Mouse (Mus musculus) kidney, embryonic 14.5 days (tissue): ENCODE data around the gene Aco2. TPM values are rescaled to one million over a fixed set of nuclear protein-coding genes. Genes with fewer than 3 reads are reported as not detected.

Experiments used
- ATAC-seq: fragments of 200-750 bp; cut with Nextera tagmentation; 2 replicates; pipeline ENCODE4 v1.8.0; 2017; ENCODE audit warnings: moderate number of reproducible peaks, mild to moderate bottlenecking, moderate TSS enrichment, moderate library complexity; ENCODE audit not compliant: low FRiP score, low TSS enrichment
- H3K27ac ChIP-seq: fragments of 300-500 bp; sonication (generic); 2 replicates; pipeline ENCODE4 v1.5.1; 2014; ENCODE audit warnings: low read depth, mild to moderate bottlenecking, low read length, moderate library complexity, mixed read lengths
- H3K27me3 ChIP-seq: fragments of 300-500 bp; sonication (generic); 2 replicates; pipeline ENCODE4 v1.6.1; 2014; ENCODE audit warnings: mild to moderate bottlenecking, low read length; ENCODE audit not compliant: control insufficient read depth, insufficient read depth
- H3K36me3 ChIP-seq: fragments of 300-500 bp; sonication (generic); 2 replicates; pipeline ENCODE4 v1.6.1; 2014; ENCODE audit warnings: low read length, mixed read lengths; ENCODE audit not compliant: control insufficient read depth, insufficient read depth
- H3K4me1 ChIP-seq: fragments of 300-500 bp; sonication (generic); 2 replicates; pipeline ENCODE4 v1.6.1; 2014; ENCODE audit warnings: low read length, mixed read lengths; ENCODE audit not compliant: control insufficient read depth, insufficient read depth
- H3K4me2 ChIP-seq: fragments of 300-500 bp; sonication (generic); replicated peaks from 2 replicates; pipeline ENCODE4 v1.6.1; 2014; ENCODE audit warnings: low read depth, mild to moderate bottlenecking, low read length
- H3K4me3 ChIP-seq: fragments of 300-500 bp; sonication (generic); 2 replicates; pipeline ENCODE4 v1.5.1; 2014; ENCODE audit warnings: mild to moderate bottlenecking, low read length
- H3K9ac ChIP-seq: fragments of 300-500 bp; sonication (generic); 2 replicates; pipeline ENCODE4 v1.6.1; 2014; ENCODE audit warnings: low read depth, mild to moderate bottlenecking, low read length, moderate library complexity
- H3K9me3 ChIP-seq: fragments of 300-500 bp; sonication (generic); 2 replicates; pipeline ENCODE4 v1.6.1; 2016; ENCODE audit warnings: low read length; ENCODE audit not compliant: control insufficient read depth
- WGBS: fragments of 180-500 bp; shearing (Covaris S2); extraction: QIAGEN DNeasy Blood & Tissue Kit; methylation state at CpG from one replicate; pipeline ENCODE4 v1.1.7; 2014; 5-methylcytosine and 5-hydroxymethylcytosine counted together
- polyA plus RNA-seq: library from polyadenylated mRNA; unstranded; fragments of >200 nt; fragmentation: Nextera tagmentation; extraction: Ambion mirVana; gene quantifications from 2 replicates; pipeline ENCODE4 v1.2.1, GENCODE M21; 2014

Aco2 gene
- polyA plus RNA-seq, 1 experiment from 2014 or later = 191 TPM

DNA sequence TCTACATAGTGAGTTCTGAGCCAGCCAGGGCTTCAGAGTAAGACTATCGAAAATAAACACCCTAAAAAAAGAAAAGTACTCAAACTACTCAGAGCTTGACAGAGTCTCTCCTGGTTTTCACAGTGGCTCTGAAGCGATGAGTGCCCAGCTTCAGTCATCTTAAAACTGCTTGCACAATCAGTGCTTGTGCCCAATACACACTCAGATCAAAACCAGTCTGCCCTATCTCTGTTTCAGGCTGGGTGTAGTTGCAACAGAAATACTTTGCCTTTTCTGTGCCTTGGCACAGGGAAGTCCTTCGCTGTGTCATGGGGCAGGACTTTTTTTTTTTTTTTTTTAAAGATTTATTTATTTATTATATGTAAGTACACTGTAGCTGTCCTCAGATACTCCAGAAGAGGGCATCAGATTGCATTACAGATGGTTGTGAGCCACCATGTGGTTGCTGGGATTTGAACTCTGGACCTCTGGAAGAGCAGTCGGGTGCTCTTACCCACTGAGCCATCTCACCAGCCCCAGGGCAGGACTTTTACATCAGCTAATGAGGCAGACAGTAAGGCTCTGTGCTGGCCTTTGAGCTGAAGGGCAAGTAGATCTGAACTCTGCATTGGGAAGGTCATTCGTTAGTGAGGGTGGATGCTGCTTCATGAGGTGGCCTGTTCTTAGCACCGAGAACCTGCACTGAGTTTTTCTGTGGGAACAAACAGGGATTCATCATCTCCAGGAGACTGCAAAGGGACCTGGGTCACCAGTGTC, 14.9 kb downstream of the Aco2 start:
- Histone ChIP-seq H3K27ac (no peak overlapping the region), H3K4me2 (no peak overlapping the region)
- ATAC-seq = no peak

DNA sequence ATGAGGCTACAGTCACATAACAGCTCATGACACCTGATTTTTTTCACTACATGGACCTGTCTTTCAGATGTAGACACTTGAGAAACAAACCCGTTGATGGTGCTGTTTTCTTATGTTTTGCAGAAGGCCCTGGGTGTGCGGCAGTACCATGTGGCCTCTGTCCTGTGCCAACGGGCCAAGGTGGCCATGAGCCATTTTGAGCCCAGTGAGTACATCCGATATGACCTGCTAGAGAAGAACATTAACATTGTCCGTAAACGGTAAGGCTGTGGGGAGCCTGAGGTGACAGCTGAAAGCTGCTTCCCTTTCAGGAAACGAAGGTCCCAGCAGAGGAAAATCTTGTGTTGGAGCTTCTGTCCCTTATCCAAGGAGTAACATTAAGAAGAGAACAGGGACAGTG, 17.1 kb downstream of the Aco2 start:
- H3K9me3 ChIP-seq = no peaks in the 10 kb centered on the region
- H3K27me3 ChIP-seq = no peaks in the 10 kb centered on the region
- WGBS = 93% methylated on average over 7 of the region's 7 CpGs
- no peak overlapping the region for H3K4me2 ChIP-seq
- H3K36me3 ChIP-seq = peaks cover 49% of the 10 kb centered on the region
- H3K9ac ChIP-seq = no peak overlapping the region
- ATAC-seq = no peak
- H3K27ac ChIP-seq = no peak overlapping the region
- H3K4me3 ChIP-seq = no peak overlapping the region
- H3K4me1 ChIP-seq = 0 out of 2 replicates have a peak, but pooled peaks cover 3% of the 10 kb centered on the region

More for the DNA sequence above, 14.9 kb downstream of the Aco2 start:
- no peak overlapping the region for H3K9ac ChIP-seq
- no peak overlapping the region for H3K4me3 ChIP-seq
- 90% methylated on average over 6 of the region's 6 CpGs for WGBS
- no peaks in the 10 kb centered on the region for H3K27me3 ChIP-seq
- H3K36me3 ChIP-seq = peaks cover 36% of the 10 kb centered on the region
- 0 out of 2 replicates have a peak, but pooled peaks cover 3% of the 10 kb centered on the region for H3K4me1 ChIP-seq
- no peaks in the 10 kb centered on the region for H3K9me3 ChIP-seq

DNA sequence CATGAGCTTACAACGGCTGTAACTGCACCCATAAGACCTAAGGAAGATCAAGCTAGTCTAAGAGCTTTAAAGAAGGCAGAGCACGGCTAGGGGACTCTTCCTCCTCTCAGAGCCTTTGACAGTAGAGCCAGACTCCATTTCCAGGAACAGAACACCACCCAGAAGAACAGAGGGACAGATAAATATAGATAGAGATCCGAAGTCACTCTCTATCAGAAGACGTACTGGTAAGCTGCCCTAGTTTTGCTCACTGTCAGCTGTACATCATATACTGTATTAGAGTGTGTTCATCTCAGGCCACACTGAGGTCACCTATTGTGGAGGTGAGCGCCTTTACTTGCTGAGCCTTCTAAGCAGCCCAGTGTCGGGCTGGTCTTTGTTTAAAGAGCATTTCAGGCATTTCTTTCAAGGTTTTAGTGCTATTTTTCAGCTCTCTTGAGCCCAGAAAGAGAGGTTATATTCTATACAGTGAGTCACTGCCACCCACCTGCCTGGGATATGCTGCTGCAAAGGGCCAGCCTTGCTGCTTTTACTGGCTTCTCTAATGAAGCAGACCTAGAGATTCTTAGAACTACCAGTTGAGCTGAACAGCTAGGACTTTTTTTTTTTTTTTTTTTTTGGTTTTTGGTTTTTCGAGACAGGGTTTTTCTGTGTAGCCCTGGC, 19.2 kb downstream of the Aco2 start:
- H3K36me3 ChIP-seq = peaks cover 61% of the 10 kb centered on the region
- WGBS = 94% methylated on average over 7 of the region's 7 CpGs
- ATAC-seq = no peak

GRCm38 (mm10) chr15:81891822-81892580, 19.9 kb downstream of the Aco2 start:
- H3K27me3 ChIP-seq = no peaks in the 10 kb centered on the region
- WGBS = 92% methylated on average over 8 of the region's 8 CpGs
- H3K9ac ChIP-seq = no peak overlapping the region
- H3K9me3 ChIP-seq = no peaks in the 10 kb centered on the region
- H3K4me2 ChIP-seq = no peak overlapping the region
- H3K4me1 ChIP-seq = no peaks in the 10 kb centered on the region
- ATAC-seq = no peak
- H3K4me3 ChIP-seq = no peak overlapping the region
- peaks cover 68% of the 10 kb centered on the region for H3K36me3 ChIP-seq
- H3K27ac ChIP-seq = no peak overlapping the region

More for the DNA sequence above, 19.2 kb downstream of the Aco2 start:
- Histone ChIP-seq H3K9me3 (no peaks in the 10 kb centered on the region), H3K9ac (no peak overlapping the region), H3K4me1 (no peaks in the 10 kb centered on the region), H3K4me3 (no peak overlapping the region), H3K27me3 (no peaks in the 10 kb centered on the region), H3K27ac (no peak overlapping the region), H3K4me2 (no peak overlapping the region)

GRCm38 (mm10) chr15:81894002-81894401, 21.9 kb downstream of the Aco2 start:
- Histone ChIP-seq H3K9ac (no peak overlapping the region), H3K36me3 (peaks cover 71% of the 10 kb centered on the region), H3K27me3 (no peaks in the 10 kb centered on the region), H3K4me1 (no peaks in the 10 kb centered on the region), H3K4me2 (no peak overlapping the region), H3K27ac (no peak overlapping the region), H3K9me3 (no peaks in the 10 kb centered on the region), H3K4me3 (no peak overlapping the region)
- WGBS = 94% methylated on average over 1 of the region's 1 CpGs
- ATAC-seq = no peak

DNA sequence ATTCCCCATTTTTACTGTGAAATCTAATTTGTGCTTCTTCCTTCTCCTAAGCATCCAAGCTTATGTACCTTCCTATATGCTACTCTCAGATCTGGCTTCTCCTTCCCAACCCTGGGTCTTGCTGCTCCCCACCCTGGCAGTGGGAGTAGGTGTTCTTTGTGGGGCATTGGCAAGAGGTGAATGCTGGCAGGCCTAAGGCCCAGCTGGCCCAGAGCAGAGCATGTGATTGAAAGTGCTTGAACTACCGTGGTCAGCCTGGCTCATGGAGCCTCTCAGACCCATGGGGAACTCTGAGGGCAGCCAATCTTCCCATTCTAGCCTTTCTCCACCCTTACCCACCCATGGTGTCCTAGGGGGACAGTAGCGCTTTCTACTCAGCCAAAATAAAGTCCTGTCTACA, 24.3 kb downstream of the Aco2 start:
- Histone ChIP-seq H3K27me3 (no peaks in the 10 kb centered on the region), H3K4me1 (no peaks in the 10 kb centered on the region), H3K36me3 (peaks cover 68% of the 10 kb centered on the region), H3K9me3 (no peaks in the 10 kb centered on the region), H3K4me3 (no peak overlapping the region), H3K27ac (no peak overlapping the region), H3K9ac (no peak overlapping the region), H3K4me2 (no peak overlapping the region)
- 91% methylated on average over 2 of the region's 2 CpGs for WGBS
- no peak for ATAC-seq

GRCm38 (mm10) chr15:81897607-81898285, 25.6 kb downstream of the Aco2 start:
- peaks cover 69% of the 10 kb centered on the region for H3K36me3 ChIP-seq
- no peak overlapping the region for H3K9ac ChIP-seq
- no peaks in the 10 kb centered on the region for H3K27me3 ChIP-seq
- no peak overlapping the region for H3K4me2 ChIP-seq
- no peaks in the 10 kb centered on the region for H3K4me1 ChIP-seq
- H3K4me3 ChIP-seq = no peak overlapping the region
- no peak overlapping the region for H3K27ac ChIP-seq
- no peaks in the 10 kb centered on the region for H3K9me3 ChIP-seq
- WGBS = 89% methylated on average over 5 of the region's 5 CpGs
- no peak for ATAC-seq

GRCm38 (mm10) chr15:81898751-81899150, 26.6 kb downstream of the Aco2 start:
- Histone ChIP-seq H3K9ac (no peak overlapping the region), H3K27ac (no peak overlapping the region), H3K9me3 (no peaks in the 10 kb centered on the region), H3K4me3 (no peak overlapping the region), H3K36me3 (peaks cover 75% of the 10 kb centered on the region), H3K27me3 (no peaks in the 10 kb centered on the region), H3K4me2 (no peak overlapping the region), H3K4me1 (no peaks in the 10 kb centered on the region)
- no peak for ATAC-seq
- WGBS = 97% methylated on average over 2 of the region's 2 CpGs
